Mouse (Mus musculus) left cerebral cortex, postnatal 25 days (tissue): ENCODE measurements at regions not wholly inside any gene's neighbourhood (a gene's known extent, or its start where the extent isn't known, plus 50 kb on each side); places are given as distances from the start of the nearest gene placed in this dataset.
"Not testable (repeated sequence)": the region's sequence is repeated elsewhere in the genome, so short reads cannot be mapped to it uniquely, and the experiment has no call there.

ENCODE experiments used
- DNase-seq, 2 experiments: peaks; one replicate each; pipeline ENCODE4 v3.0.0; 2022; ENCODE audit warnings: low spot score in 2 of 2, mixed read lengths in 1 of 2
- intact Hi-C: fragments of 180-260 bp; cut with DNase I; formaldehyde crosslinking; loops from one replicate; pipeline ENCODE4 v1.15.1; 2025

DNA sequence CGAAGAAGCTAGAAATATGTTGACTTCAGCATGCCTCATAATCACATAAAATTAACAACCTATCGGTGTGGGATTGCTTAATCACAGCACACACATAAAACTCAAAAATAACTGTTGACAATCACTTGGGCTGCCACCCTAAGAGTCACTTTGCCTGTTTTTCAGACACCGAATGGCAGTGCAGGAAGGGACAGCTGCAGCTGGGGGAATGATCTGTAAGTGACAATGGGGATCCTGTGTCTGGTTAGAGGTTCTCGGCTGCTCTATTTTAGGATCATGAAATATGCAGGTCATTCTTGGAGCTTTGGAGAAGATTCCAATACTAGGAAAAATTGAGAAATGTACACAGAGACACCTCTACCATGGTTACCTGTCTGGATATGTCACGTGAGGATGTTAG is 54.4 kb upstream of the Tcf12 start:
- DNase-seq, result peak in 1 of 2 experiments; percentile 14

DNA sequence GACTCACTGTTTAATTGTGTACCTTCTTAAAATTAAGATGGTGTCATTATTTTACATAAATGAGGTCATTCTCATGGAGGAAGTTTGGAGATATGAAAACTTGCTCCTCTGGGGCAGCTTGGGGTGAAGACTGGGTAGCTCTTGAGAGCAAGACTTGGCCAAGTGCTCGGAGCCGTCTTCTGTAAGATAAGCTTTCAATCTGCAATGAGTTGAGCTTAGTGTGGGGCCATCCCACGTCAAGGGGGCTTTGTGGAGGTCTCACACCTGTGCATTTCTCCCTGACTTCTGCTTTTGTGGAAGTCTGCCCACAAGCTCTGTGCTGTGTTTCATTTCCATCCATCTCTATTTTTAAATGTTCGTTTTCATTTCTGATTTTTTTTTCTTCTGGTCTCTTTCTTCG is 54.9 kb upstream of the Tcf12 start:
- DNase-seq, result no peak
- intact Hi-C loops, result no loop called here

More for the DNA sequence above, 54.4 kb upstream of the Tcf12 start:
- intact Hi-C loops, result no loop called here

DNA sequence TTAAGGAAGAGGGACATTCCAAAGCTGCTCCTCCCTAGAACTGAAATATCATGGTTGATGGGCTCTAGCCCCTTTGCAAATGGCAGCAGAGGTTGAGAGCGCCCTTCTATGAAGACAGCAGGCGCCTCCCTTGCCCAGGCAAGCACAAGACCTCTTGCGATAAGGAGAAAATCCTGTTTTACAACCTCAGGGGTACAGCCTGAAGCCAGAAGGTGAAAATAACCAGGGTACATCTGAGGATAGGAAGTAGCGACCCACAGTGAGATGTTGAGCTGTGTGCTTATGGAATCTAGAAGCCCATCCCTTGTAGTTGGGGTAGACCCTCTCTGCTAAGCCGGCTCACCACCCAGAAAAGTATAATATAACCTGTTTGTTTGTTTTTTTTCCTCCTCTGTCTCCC is 57.6 kb upstream of the Tcf12 start:
- intact Hi-C loops, result no loop called here
- DNase-seq, result no peak

DNA sequence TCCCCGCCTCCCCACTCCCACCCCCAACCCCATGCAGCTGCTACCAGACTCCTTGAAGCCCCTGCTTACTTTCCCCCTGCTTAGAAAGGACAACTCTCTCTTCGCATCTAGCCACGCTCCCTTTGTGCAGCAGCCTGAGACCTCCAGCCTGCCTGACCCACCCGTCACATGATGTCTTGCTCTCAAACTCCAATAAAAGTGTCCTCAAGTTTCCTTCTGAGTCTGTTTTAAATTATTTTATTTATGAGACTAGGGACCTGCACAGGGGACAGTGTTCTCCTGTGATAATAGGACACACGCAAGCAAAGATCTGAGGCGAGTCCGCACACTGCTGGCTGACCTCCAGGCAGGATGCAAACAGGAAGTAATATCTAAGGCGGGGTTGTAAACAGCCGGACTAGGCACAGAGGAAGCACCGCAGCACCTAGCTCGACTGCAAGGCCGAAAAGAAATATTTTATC is 58.1 kb upstream of the Tcf12 start:
- no peak for DNase-seq
- intact Hi-C loops, result no loop called here

DNA sequence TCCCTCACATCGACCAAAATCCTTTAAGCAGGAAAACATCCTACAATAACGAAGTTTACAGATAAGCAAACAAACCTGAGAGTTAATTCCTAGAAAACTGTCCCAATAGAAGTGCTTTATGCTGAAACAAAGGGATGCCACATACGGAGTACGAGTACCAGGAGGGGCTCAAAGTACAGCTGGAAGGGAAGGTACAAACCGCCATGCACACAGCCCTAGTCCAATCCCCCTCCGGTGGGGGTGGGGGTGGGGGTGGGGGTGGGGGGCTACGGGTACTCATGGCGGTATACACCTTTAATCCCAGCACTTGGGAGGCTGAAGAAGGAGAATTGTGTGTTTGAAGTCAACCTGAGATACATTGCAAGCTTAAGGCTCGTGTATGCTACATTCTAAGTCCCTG is 58.6 kb upstream of the Tcf12 start:
- intact Hi-C loops, result no loop called here
- DNase-seq, result no peak

DNA sequence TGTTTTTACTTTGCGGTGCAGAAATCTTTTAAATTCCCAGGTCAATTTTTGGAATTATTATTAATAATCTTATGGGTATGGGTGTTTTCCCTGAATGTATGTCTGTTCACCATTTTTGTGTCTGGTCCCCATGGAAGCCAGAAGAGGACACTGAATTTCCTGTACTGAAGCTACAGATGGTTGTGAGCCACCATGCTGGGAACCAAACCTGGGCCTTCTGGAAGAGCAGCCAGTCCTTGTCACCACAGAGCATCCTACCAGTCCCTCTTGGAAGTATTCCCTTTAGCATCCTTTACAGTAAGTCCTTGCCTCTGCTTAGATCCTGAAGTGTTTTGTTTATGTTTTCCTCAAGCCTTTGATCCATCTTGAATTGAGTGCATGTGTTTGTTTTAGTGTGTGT is 60.7 kb upstream of the Tcf12 start:
- intact Hi-C loops, result no loop called here
- DNase-seq, result no peak

DNA sequence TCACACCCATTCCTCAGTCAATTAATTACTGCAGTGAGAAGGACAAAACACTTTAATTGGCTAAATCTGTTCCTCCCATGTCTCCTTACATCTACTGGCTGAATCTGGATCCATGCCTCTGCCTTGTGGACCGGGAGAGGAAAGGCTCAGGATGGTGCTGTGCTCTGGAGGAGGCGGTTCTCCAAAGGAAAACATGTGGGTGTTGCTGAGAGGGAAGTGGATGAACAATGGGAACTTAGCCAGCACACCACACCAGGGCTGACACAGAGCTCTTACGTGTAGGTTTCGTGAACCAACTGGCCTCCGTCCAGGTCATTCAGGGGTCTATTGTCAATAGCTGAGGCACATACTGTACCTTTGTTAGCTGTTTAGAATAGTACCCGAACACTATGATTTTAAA is 69.3 kb upstream of the Tcf12 start:
- DNase-seq, result peak in 1 of 2 experiments; percentile 50
- intact Hi-C loops, result no loop called here

DNA sequence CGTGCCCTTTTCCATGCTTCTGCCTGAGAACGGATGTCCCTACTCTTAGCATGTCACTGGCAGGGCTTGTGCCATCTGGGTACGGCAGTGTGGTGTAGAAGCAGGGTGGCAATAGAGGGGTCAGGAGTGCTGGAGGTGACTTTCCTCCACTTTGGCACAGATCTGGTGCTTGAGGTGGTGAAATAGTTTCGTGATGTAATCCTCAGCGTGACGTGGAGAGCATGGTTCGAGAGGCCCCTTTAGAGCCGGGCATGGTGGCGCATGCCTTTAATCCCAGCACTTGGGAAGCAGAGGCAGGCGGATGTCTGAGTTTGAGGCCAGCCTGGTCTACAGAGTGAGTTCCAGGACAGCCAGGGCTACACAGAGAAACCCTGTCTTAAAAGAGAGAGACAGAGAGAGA is 71.7 kb upstream of the Tcf12 start:
- intact Hi-C loops, result no loop called here
- no peak for DNase-seq

DNA sequence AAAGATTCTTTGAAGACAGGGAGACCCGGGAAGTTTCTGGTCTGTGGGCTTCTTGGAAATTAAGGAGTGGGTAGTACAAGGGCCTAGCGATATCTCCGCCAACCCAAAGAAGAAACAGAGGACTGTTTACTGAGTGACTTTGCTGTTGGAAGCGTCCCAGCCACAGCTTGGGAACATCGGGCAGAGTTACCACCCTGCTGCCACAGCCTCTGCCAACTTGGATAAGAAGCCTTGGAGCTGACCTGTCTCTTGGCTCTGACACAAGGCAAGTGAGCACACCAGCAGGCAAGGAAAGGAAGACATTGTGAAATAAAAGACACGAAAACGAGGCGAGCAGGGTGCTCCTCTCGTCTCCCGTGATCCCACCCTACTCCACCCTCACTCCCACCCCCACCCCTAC is 72.3 kb upstream of the Tcf12 start:
- DNase-seq, result no peak
- intact Hi-C loops, result no loop called here

DNA sequence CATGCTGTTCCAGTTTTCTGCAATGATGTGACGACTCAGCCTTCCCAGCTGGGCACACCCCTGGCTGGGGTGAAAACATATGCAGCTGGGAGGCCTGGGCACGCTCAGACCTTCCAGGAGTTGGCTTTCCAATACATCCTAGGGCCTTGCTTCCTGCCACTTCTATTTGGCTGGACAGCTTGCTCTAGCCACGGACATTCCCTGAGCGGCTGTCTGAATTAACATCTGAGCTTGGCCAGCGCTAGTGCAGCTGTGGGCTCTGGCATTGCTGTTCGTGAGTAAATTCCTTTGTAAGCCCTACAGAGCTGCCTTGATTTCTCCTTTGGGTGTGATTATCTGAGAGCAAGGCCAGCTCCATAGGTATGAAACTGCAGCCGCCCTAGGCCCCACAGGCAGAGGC is 78.2 kb upstream of the Tcf12 start:
- intact Hi-C loops, result loop anchor here (5.0 to 10.0 kb wide), 3 partner anchors 78 to 545 kb away; partner anchors contain the start of gene Tcf12
- DNase-seq, result no peak

DNA sequence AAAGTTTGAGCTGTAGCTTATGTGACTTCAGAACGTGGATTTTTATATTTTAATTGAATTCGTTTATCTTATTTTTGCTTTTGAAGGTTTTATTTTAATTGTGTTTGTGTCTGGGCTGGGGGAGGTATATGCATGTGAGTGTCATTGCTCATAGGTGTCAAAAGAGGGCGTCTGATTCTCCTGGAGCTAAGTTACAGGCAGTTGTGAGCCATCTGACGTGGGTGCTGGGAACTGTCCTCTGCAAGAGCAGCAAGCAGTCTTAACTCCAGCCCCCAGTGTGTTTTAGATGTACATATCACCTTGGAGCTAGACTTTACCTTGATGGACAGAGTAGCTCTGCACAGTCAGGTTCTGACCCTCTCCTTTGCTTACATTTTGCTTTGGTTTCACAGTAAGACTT is 79.0 kb upstream of the Tcf12 start:
- intact Hi-C loops, result loop anchor here (5.0 to 10.0 kb wide), 3 partner anchors 78 to 546 kb away; partner anchors contain the start of gene Tcf12
- DNase-seq, result no peak

DNA sequence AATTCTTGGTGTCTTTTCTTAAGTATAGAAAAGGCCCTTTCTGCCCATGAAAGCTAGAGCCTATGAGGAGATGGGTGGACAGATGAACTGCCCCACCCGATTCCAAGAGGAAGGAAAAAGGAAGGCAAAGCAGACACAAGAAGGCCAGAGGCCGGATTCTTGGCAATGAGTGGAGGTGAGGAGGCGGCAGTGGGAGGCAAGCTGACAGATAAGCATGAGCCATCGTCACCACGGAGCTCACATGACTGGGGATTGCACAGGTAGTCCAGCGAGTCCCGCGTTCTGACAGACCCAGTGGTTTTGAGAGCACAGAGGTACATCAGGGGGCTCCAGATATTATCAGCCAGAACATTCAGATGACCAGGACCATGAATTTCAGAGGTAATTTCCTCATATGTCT is 79.4 kb upstream of the Tcf12 start:
- no peak for DNase-seq
- intact Hi-C loops, result loop anchor here (5.0 to 10.0 kb wide), 3 partner anchors 79 to 546 kb away; partner anchors contain the start of gene Tcf12

DNA sequence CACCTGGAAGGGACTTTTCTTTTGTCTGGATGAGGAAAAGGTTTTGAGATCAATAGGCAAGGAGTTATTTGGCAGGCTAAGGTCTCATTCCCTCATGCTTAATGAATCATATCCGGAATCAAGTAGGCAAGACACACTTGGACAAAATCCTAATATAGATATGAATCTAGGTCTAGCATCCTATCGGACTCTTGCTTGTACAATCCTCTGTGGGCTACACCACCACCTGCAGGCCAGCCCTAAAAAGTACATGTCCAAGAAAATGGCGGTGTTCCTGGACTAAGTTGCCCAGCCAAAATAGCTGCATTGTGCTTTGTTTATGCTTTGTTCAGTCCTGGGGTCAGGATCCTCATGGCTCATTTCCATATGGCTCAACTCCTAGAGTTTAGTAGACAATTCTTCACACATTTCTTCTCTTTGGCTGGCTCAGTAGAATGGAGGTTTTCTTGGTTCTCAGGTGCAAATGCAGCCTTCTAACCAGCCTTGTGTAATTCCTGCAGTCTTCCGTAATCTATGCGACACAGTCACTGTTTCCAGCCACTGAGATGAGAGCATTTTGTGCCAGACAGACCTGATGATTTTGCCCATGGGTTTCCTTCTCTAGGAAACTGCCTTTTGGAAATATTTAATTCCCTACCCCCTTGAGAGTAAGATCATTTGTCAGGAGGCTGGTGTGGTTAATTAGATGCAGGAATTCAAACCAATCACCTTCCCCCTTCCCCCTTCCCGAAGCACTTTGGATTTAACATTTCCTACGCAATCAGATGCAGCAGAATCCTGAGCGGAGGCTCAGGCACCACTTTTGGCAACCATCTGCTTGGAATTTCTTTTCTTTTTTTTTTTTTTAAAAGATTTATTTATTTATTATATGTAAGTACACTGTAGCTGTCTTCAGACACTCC is 80.6 kb upstream of the Tcf12 start:
- DNase-seq, result peak; percentile 37 to 73
- intact Hi-C loops, result loop anchor here (1.0 to 10.0 kb wide), 4 partner anchors 37 to 548 kb away; partner anchors contain the start of gene Tcf12

DNA sequence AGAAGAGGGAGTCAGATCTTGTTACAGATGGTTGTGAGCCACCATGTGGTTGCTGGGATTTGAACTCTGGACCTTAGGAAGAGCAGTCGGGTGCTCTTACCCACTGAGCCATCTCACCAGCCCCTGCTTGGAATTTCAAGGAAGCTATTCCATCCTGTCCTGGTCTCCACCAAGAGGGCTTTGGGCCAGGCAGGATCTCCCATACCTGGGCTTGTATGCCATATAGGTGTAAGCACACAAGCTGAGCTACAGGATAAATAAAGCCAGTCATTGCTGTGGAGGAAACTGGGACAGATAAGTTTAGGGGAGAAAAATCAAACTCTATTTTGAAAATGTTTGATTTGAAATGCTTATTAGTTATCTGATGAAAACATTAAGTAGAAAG is 81.3 kb upstream of the Tcf12 start:
- not testable (repeated sequence) for DNase-seq
- intact Hi-C loops, result loop anchor here (1.0 to 10.0 kb wide), 4 partner anchors 38 to 548 kb away; partner anchors contain the start of gene Tcf12

DNA sequence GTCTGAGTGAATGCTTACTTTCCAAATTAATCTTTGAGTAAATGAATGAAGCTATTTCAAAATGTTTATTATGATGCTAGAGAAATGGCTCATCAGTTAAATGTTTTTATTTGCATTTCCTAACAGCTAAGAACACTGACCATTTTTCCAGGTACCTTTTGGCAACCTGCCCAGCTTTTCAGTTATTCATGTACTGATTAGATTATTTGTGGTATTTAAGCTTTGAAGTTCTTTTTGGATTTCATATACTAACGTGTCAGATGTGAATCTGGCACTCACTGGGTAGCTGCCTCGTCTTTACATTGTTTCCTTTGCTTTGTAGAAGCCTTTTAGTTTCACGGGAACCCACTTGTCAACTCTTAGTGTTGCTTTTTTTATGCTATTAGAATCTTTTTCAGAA is 79.3 kb upstream of the Zfp280d start:
- no peak for DNase-seq
- intact Hi-C loops, result loop anchor here (5.0 to 10.0 kb wide), 2 partner anchors 82 to 551 kb away; no protein-coding TSS in a partner anchor

DNA sequence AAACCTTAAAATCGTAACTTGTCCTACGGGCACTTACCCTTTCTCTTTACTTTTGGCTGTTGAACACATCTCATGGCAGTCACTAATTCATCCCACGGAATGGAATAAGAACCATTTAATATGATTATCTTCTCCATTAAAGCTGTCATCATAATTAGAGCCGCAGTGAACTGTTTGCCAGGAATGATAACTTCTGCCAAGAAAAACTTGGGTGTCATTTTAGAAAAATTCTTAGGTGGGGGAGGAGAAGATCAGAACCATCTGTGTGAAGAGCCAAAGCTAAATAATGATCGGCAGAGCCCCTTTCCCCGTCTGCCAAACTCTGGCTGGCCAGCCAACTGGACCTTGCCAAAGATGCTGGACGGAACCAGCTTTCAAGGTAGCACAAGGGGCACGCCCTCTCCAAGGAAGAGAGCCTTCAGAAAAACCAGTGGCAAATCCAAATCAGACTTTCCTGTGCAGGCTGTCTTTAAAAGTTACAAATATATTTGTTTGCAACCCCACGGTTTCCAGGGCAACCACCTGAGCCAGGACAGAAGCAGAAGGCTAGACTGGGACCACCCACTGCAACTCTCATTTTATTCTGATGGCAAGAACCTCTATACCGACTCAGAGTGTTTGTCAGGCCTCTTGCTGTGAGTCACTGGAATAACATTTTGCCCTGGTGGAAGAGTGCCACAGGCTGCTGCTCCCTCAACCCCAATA is 77.9 kb upstream of the Zfp280d start:
- peak; percentile 29 to 77 for DNase-seq
- intact Hi-C loops, result loop anchor here (5.0 to 10.0 kb wide), 2 partner anchors 81 to 552 kb away; no protein-coding TSS in a partner anchor

DNA sequence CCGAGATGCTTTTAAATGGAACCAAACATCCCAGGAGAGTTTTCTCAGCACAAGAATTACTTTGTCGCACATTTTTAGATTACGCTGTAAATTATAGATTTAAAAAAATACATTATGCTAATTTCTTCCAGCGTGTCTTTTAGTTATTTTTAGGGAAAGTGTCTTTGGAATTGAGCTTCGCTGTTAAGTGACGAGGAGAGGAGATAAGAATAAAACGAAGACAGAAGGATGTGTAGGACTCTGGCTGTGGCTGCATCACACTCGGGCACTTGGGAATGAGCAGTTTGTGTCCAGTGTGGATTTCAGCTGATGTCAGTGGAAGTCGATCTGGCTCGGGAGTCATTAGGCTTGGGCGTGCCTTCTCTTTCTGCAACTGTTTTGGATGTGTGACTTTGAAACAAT is 77.3 kb upstream of the Zfp280d start:
- intact Hi-C loops, result loop anchor here (5.0 to 10.0 kb wide), 2 partner anchors 80 to 553 kb away; no protein-coding TSS in a partner anchor
- peak; percentile 33 to 84 for DNase-seq

DNA sequence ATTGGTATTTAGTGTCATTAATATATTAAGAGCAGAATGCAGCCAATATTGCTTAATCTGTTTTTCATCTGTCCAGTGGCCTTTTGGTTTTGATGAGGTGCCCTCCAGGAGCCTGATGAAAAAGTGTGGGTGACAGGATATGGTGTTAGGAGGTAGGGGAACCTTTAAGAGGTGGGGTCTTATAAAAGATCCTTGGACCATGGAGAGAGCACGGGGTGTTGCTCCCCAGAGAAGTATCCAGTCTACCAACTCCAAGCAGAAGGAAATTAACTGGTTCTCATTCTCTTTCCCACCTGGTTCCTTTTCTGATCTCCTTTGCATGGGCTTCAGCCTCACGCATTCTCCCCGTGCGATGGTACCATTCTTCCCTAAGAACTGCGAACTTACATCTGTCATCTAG is 75.7 kb upstream of the Zfp280d start:
- DNase-seq, result no peak
- intact Hi-C loops, result loop anchor here (5.0 to 10.0 kb wide), 2 partner anchors 78 to 554 kb away; no protein-coding TSS in a partner anchor

DNA sequence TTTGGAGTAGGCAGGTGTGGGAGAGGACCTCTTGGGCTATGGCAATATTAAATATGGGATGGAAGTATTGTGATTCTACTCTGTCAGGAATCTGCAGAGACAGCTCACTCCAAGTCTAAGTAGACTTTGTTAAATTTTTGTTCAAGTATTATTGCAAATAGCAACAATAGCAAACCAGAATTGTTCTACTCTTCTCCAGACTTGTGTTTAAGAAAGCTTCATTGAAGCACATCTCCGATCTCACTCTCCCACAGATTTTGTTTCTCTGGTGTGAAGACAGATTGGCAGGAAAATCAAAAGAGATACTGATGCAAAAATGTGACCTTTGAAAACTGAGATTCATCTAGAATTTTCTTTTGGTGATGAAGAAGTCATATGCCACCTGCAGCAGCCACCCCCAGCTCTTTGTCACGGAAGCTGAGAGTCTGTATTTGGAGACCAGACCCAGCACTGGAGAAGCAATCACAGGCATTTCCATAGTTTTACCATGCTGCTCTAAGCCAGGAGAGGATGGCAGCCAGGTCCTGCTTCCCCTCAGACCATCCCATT is 70.2 kb upstream of the Zfp280d start:
- intact Hi-C loops, result no loop called here
- DNase-seq, result peak in 1 of 2 experiments; percentile 58

DNA sequence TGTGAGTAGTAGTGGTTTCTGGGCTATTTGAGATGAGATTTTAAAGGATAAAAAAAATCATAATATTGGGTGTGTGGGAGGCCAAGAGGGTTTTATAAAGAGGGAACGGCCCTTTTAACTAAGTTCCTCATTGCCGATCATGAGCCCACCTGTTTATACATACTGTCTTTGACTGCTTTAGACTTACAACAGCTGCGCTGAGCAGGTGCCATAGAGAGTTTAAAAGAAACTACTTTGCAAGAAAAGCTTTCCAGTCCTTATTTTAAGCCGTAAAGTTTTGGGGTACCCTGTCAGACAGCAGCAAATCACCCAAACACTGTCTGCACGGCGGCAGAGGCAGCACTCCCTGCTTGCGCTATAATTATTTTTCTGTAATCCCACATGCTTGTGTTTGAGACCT is 68.8 kb upstream of the Zfp280d start:
- intact Hi-C loops, result no loop called here
- no peak for DNase-seq
